Mouse (Mus musculus) urinary bladder, postnatal 4 days (tissue): Measurements from ENCODE around the gene Sema4b.
A peak's percentile ranks its signal among the peaks of the same experiment; 100 is the strongest.

Experiments used
- DNase-seq, 2 experiments: peaks; one replicate each; pipeline ENCODE4 v3.0.0; 2021 to 2022; ENCODE audit warnings: low spot score in 2 of 2

Sema4b gene

GRCm38 (mm10) chr7:80216566-80216965 is 29.9 kb downstream of the Sema4b start:
- DNase-seq, result no peak

- peak in 1 of 2 experiments; percentile 49 for DNase-seq
Measured at GRCm38 (mm10) chr7:80218666-80219065, 32.0 kb downstream of the Sema4b start.

- DNase-seq, result no peak
Measured at GRCm38 (mm10) chr7:80220237-80220797, 33.7 kb downstream of the Sema4b start.

- no peak for DNase-seq
Measured at GRCm38 (mm10) chr7:80221179-80221750, 34.6 kb downstream of the Sema4b start.

GRCm38 (mm10) chr7:80227065-80227464 is 40.4 kb downstream of the Sema4b start:
- DNase-seq, result no peak

GRCm38 (mm10) chr7:80230196-80230595 is 43.6 kb downstream of the Sema4b start:
- no peak for DNase-seq

- no peak for DNase-seq
Measured at GRCm38 (mm10) chr7:80231971-80232488, 45.4 kb downstream of the Sema4b start.

- DNase-seq, result peak; percentile 95 to 98
Measured at GRCm38 (mm10) chr7:80232489-80233029, 45.9 kb downstream of the Sema4b start, which contains the start of the genes Cib1 and Gdpgp1. Gene Cib1 (minus strand): TSS chr7:80232813. Gene Gdpgp1 (plus strand): TSS chr7:80232865.

GRCm38 (mm10) chr7:80233799-80234198 is 47.2 kb downstream of the Sema4b start:
- no peak for DNase-seq

GRCm38 (mm10) chr7:80238542-80238941 is 51.9 kb downstream of the Sema4b start:
- no peak for DNase-seq

- no peak for DNase-seq
Measured at GRCm38 (mm10) chr7:80241661-80242060, 55.0 kb downstream of the Sema4b start.

- DNase-seq, result no peak
Measured at GRCm38 (mm10) chr7:80244851-80245250, 58.2 kb downstream of the Sema4b start.

- peak; percentile 95 to 97 for DNase-seq
Measured at GRCm38 (mm10) chr7:80246148-80246721, 59.6 kb downstream of the Sema4b start, which contains the start of gene Ttll13. Gene Ttll13 (plus strand): TSS chr7:80246376.

GRCm38 (mm10) chr7:80246859-80247258 is 60.2 kb downstream of the Sema4b start:
- DNase-seq, result no peak

- DNase-seq, result no peak
Measured at GRCm38 (mm10) chr7:80252437-80252836, 65.8 kb downstream of the Sema4b start.

- DNase-seq, result no peak
Measured at GRCm38 (mm10) chr7:80252886-80253285, 66.2 kb downstream of the Sema4b start.

- no peak for DNase-seq
Measured at GRCm38 (mm10) chr7:80255981-80256380, 69.3 kb downstream of the Sema4b start.

GRCm38 (mm10) chr7:80257706-80258105 is 71.1 kb downstream of the Sema4b start:
- no peak for DNase-seq

- DNase-seq, result peak; percentile 80 to 90
Measured at GRCm38 (mm10) chr7:80260625-80261371, 74.2 kb downstream of the Sema4b start, which contains the start of gene Ngrn. Gene Ngrn (plus strand): TSS chr7:80261215.

GRCm38 (mm10) chr7:80261372-80261990 is 74.8 kb downstream of the Sema4b start:
- DNase-seq, result no peak

- DNase-seq, result no peak
Measured at GRCm38 (mm10) chr7:80264606-80265005, 78.0 kb downstream of the Sema4b start.
